Mouse (Mus musculus): ENCODE results near the gene Gm47959. TPM values are rescaled to one million over a fixed set of nuclear protein-coding genes. Genes with fewer than 3 reads are reported as not detected.

Gm47959 gene
- polyA plus RNA-seq, 1 experiment from 2014 or later, result not detected

- WGBS, result 90% methylated on average over 3 of the region's 3 CpGs
These were observed 8.8 kb upstream of the Gm47959 start for GRCm38 (mm10) chr1:82991596-82991995.

GRCm38 (mm10) chr1:82992093-82992492, 8.3 kb upstream of the Gm47959 start:
- Histone ChIP-seq H3K9me3 (no peaks in the 10 kb centered on the region), H3K27ac (no peak overlapping the region), H3K36me3 (no peaks in the 10 kb centered on the region), H3K4me3 (no peak overlapping the region), H3K27me3 (ENCODE audit: insufficient read depth, poor library complexity, severe bottlenecking) (no peaks in the 10 kb centered on the region), H3K4me1 (replicated peaks) (no peaks in the 10 kb centered on the region)
- 90% methylated on average over 6 of the region's 6 CpGs for WGBS
- no peak for DNase-seq (ENCODE audit: low spot score)

More at GRCm38 (mm10) chr1:82991596-82991995, 8.8 kb upstream of the Gm47959 start:
- no peaks in the 10 kb centered on the region for H3K4me1 ChIP-seq (replicated peaks)
- H3K9me3 ChIP-seq, result no peaks in the 10 kb centered on the region
- DNase-seq (ENCODE audit: low spot score), result no peak
- no peak overlapping the region for H3K4me3 ChIP-seq
- no peaks in the 10 kb centered on the region for H3K27me3 ChIP-seq (ENCODE audit: insufficient read depth, poor library complexity, severe bottlenecking)
- no peak overlapping the region for H3K27ac ChIP-seq
- H3K36me3 ChIP-seq, result no peaks in the 10 kb centered on the region

GRCm38 (mm10) chr1:82993947-82994346, 6.4 kb upstream of the Gm47959 start:
- no peak for DNase-seq (ENCODE audit: low spot score)
- Histone ChIP-seq H3K27ac (no peak overlapping the region), H3K9me3 (no peaks in the 10 kb centered on the region), H3K36me3 (no peaks in the 10 kb centered on the region), H3K4me1 (replicated peaks) (no peaks in the 10 kb centered on the region), H3K27me3 (ENCODE audit: insufficient read depth, poor library complexity, severe bottlenecking) (no peaks in the 10 kb centered on the region), H3K4me3 (no peak overlapping the region)
- 83% methylated on average over 3 of the region's 3 CpGs for WGBS

- H3K4me1 ChIP-seq (replicated peaks), result no peaks in the 10 kb centered on the region
- H3K27me3 ChIP-seq (ENCODE audit: insufficient read depth, poor library complexity, severe bottlenecking), result no peaks in the 10 kb centered on the region
- DNase-seq (ENCODE audit: low spot score), result no peak
- WGBS, result 87% methylated on average over 8 of the region's 8 CpGs
- no peak overlapping the region for H3K4me3 ChIP-seq
- no peaks in the 10 kb centered on the region for H3K9me3 ChIP-seq
- H3K27ac ChIP-seq, result no peak overlapping the region
- no peaks in the 10 kb centered on the region for H3K36me3 ChIP-seq
These were observed 6.2 kb downstream of the Gm47959 start for GRCm38 (mm10) chr1:83006218-83007179.

GRCm38 (mm10) chr1:83007471-83007870, 7.1 kb downstream of the Gm47959 start:
- H3K27ac ChIP-seq, result no peak overlapping the region
- no peaks in the 10 kb centered on the region for H3K36me3 ChIP-seq
- H3K4me1 ChIP-seq (replicated peaks), result no peaks in the 10 kb centered on the region
- H3K27me3 ChIP-seq (ENCODE audit: insufficient read depth, poor library complexity, severe bottlenecking), result no peaks in the 10 kb centered on the region
- WGBS, result 80% methylated on average over 6 of the region's 6 CpGs
- no peak for DNase-seq (ENCODE audit: low spot score)
- H3K9me3 ChIP-seq, result no peaks in the 10 kb centered on the region
- H3K4me3 ChIP-seq, result no peak overlapping the region

- Histone ChIP-seq H3K9me3 (no peaks in the 10 kb centered on the region), H3K4me1 (replicated peaks) (no peaks in the 10 kb centered on the region)
- 92% methylated on average over 3 of the region's 3 CpGs for WGBS
These were observed 14.1 kb downstream of the Gm47959 start for GRCm38 (mm10) chr1:83014477-83014876.

GRCm38 (mm10) chr1:83015329-83015879, 15.1 kb downstream of the Gm47959 start:
- H3K27me3 ChIP-seq (ENCODE audit: insufficient read depth, poor library complexity, severe bottlenecking), result no peaks in the 10 kb centered on the region
- H3K36me3 ChIP-seq, result no peaks in the 10 kb centered on the region
- DNase-seq (ENCODE audit: low spot score), result no peak
- H3K4me3 ChIP-seq, result no peak overlapping the region
- H3K9me3 ChIP-seq, result no peaks in the 10 kb centered on the region
- no peak overlapping the region for H3K27ac ChIP-seq
- WGBS, result 85% methylated on average over 10 of the region's 10 CpGs
- H3K4me1 ChIP-seq (replicated peaks), result no peaks in the 10 kb centered on the region

More at GRCm38 (mm10) chr1:83014477-83014876, 14.1 kb downstream of the Gm47959 start:
- Histone ChIP-seq H3K36me3 (no peaks in the 10 kb centered on the region), H3K27me3 (ENCODE audit: insufficient read depth, poor library complexity, severe bottlenecking) (no peaks in the 10 kb centered on the region), H3K27ac (no peak overlapping the region), H3K4me3 (no peak overlapping the region)
- DNase-seq (ENCODE audit: low spot score), result no peak

GRCm38 (mm10) chr1:83016556-83016955, 16.2 kb downstream of the Gm47959 start:
- Histone ChIP-seq H3K9me3 (no peaks in the 10 kb centered on the region), H3K36me3 (no peaks in the 10 kb centered on the region), H3K27ac (no peak overlapping the region), H3K4me3 (no peak overlapping the region), H3K27me3 (ENCODE audit: insufficient read depth, poor library complexity, severe bottlenecking) (no peaks in the 10 kb centered on the region), H3K4me1 (replicated peaks) (no peaks in the 10 kb centered on the region)
- DNase-seq (ENCODE audit: low spot score), result no peak
- 77% methylated on average over 1 of the region's 1 CpGs for WGBS

- no peaks in the 10 kb centered on the region for H3K36me3 ChIP-seq
- no peaks in the 10 kb centered on the region for H3K27me3 ChIP-seq (ENCODE audit: insufficient read depth, poor library complexity, severe bottlenecking)
- H3K4me1 ChIP-seq (replicated peaks), result no peaks in the 10 kb centered on the region
- H3K27ac ChIP-seq, result no peak overlapping the region
- no peak overlapping the region for H3K4me3 ChIP-seq
- no peak for DNase-seq (ENCODE audit: low spot score)
- H3K9me3 ChIP-seq, result no peaks in the 10 kb centered on the region
- WGBS, result 68% methylated on average over 1 of the region's 1 CpGs
These were observed 31.6 kb downstream of the Gm47959 start for GRCm38 (mm10) chr1:83031950-83032349.

GRCm38 (mm10) chr1:83032508-83032907, 32.2 kb downstream of the Gm47959 start:
- no peaks in the 10 kb centered on the region for H3K36me3 ChIP-seq
- H3K27me3 ChIP-seq (ENCODE audit: insufficient read depth, poor library complexity, severe bottlenecking), result no peaks in the 10 kb centered on the region
- no peak overlapping the region for H3K27ac ChIP-seq
- peaks cover under 1% of the 10 kb centered on the region; the same call in 1 of the 2 replicates for H3K4me1 ChIP-seq (replicated peaks)
- DNase-seq (ENCODE audit: low spot score), result no peak
- 91% methylated on average over 6 of the region's 6 CpGs for WGBS
- no peak overlapping the region for H3K4me3 ChIP-seq
- no peaks in the 10 kb centered on the region for H3K9me3 ChIP-seq

GRCm38 (mm10) chr1:83034509-83034908, 34.2 kb downstream of the Gm47959 start:
- WGBS, result 79% methylated on average over 5 of the region's 5 CpGs
- Histone ChIP-seq H3K27me3 (ENCODE audit: insufficient read depth, poor library complexity, severe bottlenecking) (no peaks in the 10 kb centered on the region), H3K36me3 (no peaks in the 10 kb centered on the region), H3K4me1 (replicated peaks) (peaks cover 11% of the 10 kb centered on the region), H3K27ac (no peak overlapping the region), H3K4me3 (no peak overlapping the region), H3K9me3 (no peaks in the 10 kb centered on the region)
- no peak for DNase-seq (ENCODE audit: low spot score)

GRCm38 (mm10) chr1:83036892-83037667, 36.7 kb downstream of the Gm47959 start:
- peaks cover 11% of the 10 kb centered on the region for H3K4me1 ChIP-seq (replicated peaks)
- H3K4me3 ChIP-seq, result no peak overlapping the region
- no peaks in the 10 kb centered on the region for H3K36me3 ChIP-seq
- DNase-seq (ENCODE audit: low spot score), result no peak
- no peak overlapping the region for H3K27ac ChIP-seq
- no peaks in the 10 kb centered on the region for H3K9me3 ChIP-seq
- 73% methylated on average over 11 of the region's 11 CpGs for WGBS
- no peaks in the 10 kb centered on the region for H3K27me3 ChIP-seq (ENCODE audit: insufficient read depth, poor library complexity, severe bottlenecking)
